Mouse (Mus musculus) spleen, adult 18-20 months (tissue): ENCODE results near the gene Nudt4.
"Not testable (repeated sequence)": the region's sequence is repeated elsewhere in the genome, so short reads cannot be mapped to it uniquely, and the experiment has no call there.

Source experiments
- DNase-seq, 2 experiments: peaks; one replicate each; pipeline ENCODE4 v3.0.0; 2022; ENCODE audit warnings: mixed read lengths in 2 of 2

The Nudt4 gene

DNA sequence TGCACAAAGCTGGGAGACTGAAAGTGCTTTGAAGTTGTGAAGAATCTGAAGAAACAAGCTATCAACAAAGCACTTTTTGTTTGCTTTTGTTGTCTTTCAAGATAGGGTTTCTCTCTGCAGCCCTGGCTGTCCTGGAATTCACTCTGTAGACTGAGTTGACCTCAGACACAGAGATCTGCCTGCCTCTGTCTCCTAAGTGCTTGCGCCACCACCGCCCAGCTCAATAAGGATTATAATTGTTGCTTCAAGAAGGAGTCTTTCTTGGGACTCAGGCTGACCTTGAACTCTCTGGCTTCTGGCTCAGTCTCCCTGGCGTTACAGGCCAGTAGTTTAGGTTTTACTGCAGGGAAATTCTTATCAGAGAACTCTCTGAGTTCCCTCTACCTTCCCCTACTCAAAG lies 2.8 kb upstream of the Nudt4 start:
- no peak for DNase-seq

DNA sequence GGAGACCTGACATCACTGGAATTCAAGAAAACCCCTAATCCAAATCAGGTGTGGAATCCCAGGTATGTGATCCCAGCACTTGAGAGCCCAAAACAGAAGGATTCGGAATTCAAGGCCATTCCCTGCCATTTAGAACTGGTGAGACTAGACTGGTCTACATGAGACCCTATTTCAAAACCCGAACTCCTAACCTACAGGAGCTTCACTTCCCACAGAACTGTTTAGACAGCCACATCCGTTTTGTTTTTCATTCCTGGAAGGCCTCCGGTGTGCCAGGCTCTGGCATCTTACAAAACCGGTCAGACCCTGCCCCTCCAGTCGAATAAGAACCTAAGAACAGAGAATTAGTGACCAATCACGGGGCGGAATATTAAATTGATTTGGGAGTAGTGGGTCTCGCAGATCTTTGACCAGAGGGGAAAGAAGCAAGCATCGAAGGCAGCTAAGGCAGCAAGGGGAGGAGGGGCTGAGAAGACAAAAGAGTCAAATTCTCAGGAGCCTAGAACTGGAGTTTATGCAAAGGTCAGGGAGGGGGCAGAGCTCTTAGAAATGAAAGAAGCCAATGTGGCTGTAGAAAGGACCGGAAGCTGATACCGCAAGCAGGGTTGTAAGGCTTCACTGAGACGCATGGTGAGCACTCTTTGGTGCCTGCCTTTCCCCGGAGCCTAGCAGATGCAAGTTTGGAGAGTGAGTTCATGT lies 1.4 kb upstream of the Nudt4 start:
- no peak for DNase-seq

DNA sequence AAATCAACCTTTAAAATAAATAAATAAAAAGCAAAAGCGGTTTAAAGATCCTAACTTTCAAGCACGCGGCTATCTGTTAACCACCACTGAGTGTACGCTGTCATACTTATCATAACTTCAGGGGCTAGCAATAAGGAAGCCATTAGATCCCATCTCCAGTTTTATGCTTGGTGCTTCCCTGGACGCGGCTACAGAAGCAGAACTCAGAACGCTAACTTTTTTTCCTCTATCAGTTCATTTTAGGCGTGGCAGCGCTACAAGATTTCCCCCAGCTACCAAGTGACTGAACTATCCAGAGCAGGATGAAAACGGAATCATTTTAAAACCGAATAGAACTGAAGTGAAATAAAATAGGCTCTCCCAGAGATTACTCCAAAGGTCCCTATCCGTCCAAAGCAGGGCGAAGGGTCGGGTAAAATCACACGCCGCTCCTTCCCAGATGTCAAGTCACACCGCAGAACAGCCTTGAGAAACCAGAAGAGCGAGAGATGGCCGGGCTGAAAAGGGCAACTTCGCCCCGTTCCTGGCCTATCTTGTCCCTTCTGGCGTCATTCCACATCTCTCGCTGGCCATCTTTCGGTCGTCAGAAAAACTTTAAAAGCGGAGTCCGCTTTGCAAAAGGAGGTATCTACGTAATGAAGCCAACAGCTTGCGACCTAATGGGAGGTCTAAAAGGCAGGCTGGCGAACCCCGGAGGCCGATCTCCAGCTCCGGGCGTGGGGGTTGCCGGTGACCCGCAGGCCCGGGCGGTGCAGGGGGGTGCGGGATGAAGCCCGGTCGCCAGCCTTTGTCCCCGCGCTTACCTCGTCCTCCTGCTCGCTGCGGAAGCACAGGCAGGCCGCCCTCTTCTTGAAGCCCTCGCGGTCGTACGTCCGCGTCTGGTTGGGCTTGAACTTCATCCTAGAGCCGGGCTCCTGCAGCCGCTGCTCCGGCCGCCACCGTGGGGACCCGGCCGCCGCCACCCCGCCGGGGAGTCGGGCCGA lies 796 bp downstream of the Nudt4 start:
- peak in 1 of 2 experiments; percentile 35 for DNase-seq

DNA sequence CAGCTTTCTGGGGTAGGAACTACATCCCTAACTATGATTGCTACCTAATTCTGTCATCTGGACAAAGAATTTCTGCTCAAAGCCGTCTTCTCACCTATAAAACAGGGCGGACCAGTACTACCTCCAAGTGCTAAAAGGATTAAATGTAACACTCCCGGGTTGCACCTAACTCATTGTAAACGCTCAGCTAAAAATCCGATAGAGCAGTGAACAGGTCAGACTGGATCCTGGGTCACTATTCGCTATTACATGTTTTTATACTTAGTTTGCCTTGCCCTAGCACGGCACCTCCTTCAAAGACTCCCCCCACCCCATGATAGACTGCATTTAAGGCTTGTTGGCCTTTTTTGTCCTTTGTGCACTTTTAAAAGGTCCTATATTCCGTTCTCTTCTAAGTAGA lies 1.6 kb downstream of the Nudt4 start:
- no peak for DNase-seq

DNA sequence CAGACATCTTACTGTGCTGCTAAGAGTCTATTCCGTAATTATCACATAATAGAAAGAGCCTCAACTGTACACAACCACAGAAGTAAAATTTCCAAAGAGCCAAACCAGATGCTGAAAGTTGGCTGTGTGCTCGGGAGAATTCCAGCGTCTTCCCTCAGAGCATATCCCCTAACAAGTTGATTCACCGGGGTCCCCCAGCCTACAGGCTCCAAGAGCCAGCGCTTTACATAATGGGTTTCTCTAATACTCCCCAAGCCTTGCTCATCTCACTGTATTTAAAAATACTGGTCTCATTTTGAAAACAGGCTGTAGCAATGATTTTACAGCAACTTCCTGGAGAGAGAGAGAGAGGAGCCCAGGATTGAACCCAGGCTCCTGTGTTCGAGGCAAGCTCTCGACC lies 2.3 kb downstream of the Nudt4 start:
- no peak for DNase-seq

DNA sequence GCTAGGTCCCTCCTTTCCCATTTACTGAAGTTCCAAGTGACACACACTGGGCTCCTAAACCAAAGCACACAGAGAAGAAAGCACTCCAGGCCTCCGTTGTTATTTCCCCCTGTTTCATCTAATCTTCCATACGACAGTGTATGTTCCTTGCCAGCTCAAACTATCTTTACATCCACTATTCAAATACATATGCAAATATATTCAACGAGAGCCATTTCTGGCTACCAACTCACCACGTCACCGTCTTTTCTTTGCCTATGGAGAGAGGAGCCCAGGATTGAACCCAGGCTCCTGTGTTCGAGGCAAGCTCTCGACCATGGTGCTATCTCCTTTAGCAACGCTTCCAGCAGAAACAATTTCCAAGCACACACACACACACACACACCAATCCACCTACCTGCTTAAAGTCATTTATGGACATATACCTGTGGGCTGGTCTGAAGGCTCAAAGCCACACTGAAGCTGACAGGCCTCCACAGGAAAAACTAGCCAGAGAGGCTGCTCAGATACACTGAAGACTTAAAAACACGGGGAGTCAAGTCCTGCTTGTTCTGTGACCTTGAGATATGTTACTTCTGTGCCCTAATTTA lies 3.5 kb downstream of the Nudt4 start:
- DNase-seq, result no peak

DNA sequence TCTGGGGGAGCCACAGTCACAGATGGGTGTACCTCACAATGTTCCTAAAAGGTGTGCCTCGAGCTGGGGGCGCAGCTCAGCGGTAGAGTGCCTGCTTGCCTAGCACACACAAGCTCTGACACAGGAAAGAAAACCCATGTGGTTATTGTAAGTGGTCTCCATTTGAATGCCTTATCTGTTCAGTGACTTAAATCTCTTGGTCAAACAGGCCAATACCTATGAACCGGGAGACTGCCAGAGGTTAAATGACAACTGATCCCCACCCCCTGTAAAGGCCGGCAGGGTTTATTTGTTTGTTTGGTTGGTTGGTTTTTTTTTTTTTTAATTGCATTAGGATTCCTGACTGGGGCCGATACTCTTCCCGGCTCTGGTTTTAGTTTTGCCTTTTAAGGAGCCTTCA lies 4.5 kb downstream of the Nudt4 start:
- no peak for DNase-seq

DNA sequence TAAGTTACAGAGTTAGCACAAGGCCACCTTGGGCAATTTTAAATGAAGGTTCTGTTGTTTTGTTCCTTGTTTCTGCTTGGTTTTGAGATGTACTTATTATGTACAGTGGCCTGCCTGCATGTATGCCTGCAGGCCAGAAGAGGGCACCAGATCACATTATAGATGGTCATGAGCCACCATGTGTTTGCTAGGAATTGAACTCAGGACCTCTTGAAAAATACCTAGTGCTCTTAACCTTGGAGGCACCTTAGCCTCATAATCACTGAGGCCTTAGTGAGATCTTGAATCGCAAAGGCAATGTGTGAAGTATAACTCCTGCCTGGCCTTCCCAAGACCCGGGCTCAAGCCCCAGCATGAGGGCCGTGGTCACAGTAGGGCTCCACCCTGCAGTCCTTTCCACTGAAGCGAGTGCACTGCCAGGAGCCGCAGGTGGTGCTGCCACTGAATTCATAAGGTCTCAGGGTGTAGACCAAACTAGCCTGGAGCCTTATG lies 6.6 kb downstream of the Nudt4 start:
- DNase-seq, result peak in 1 of 2 experiments; percentile 37

DNA sequence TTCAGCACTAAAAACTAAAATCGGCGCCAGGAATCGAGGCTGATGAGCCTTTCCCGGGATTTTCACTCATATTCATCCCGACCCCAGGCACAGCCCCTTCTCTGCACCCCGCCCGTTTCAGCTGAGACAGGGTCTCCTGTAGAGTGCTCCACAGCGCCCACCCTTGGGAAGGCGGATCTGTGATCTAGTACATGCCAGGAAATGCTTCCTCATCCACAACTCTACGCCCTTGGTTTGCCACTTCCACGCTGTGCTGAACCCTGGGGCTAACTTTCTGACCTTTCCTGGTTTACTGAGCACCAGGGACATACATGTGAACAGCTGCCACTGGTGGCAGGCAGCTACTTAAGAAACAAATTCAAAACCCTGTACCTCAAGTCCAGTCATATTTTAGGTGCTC lies 8.1 kb downstream of the Nudt4 start:
- DNase-seq, result no peak

DNA sequence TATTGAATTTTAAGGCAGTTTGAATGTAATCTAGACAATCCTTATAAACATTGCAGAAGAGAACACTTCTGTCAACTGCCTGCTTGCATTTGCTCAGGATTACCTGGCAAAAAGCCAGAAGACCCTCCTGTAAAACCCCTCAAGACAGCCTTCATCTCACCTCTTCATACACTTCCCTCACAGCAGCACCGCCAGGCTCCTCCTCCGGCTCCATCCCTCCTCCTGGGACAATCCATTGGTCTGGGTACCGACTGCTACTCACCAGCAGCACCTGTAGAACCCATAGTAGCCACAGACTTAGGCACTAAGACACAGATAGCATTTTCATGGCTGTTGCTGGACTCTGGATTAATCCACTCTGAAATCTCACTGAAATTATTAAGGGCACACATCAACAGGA lies 11.6 kb downstream of the Nudt4 start:
- no peak for DNase-seq

DNA sequence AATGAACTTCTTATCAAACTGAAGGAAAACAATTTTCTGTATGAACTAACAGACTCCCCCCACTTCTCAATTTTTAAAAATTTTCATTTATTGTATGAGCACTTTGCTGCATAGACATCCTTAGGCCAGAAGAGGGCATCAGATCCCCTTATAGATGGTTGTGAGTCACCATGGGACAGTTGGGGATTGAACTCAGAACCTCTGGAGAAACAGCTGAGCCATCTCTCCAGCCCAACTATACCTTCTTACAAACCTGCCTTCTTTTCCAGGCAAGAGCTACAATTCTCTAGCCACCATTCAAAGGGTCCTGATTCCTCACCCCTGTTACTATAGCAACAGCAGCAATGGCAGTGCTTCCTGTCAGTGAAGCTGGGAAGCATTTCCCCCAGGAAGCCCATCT lies 12.2 kb downstream of the Nudt4 start:
- DNase-seq, result no peak

DNA sequence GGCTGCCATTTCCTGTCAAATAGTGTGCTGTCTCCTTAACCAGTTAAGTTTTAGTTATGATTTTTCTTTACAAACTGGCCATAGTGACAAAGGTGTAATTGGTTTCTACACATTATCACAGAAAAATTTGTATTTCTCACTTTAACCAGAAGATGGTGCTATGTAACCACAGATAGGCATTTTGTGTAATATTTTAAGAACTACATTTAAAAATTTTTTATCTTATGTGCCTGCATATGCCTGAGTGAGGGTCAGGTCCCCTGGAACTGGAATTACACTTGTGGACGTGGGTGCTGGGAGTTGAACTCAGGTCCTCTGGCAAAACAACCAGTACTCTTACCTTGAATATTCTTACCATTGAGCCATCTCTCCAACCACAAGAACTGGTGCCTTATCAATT lies 13.4 kb downstream of the Nudt4 start:
- DNase-seq, result no peak

DNA sequence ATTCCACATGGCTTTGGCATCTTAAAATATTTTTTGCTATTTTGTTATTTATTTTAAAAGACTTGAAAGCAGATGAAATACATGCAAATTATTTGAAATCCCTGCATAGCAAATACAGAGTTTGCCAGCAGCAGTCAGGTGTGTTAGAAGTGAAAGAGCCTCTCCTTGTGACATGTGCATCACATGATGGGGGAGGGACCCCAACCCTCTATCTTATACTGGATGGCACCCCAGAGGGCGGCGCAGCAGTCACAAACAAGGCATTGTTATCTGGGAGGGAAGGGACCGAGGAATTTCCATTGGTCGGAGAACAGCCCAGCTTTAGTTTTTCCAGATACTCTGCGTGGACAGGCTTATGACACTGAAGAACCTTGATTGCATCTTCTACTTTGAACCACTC lies 14.9 kb downstream of the Nudt4 start:
- DNase-seq, result not testable (repeated sequence)

DNA sequence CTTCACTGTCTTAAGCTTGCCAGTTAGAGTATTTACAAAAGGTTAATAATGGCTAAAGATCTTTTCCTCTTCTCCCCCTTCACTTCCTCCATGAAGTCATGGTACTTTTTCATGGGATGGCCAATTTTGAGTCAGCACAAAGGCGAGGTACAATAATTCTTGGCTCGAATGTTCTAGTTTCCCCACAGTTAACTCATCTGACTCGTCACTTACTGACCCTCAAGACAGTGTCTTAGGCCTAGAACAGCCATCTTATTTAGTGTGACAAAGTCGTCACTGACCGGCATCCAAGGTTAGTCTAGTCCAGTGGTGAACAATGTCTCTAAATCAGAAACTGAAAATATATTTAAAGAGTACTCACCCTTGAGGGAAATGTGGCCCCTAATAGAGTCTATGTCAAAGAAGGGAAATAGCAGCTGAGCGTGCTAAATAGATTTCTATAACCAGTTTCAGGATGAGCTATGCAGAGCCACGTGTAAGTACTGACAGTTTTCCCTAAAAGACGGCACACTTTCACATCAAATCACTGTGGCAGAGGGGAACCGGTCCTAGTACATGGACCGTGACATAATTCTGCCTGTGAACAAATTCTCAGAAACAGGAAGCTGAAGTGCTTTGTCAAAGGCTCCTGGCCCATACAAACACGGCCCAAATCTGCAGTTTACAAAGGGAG lies 15.7 kb downstream of the Nudt4 start:
- DNase-seq, result no peak

DNA sequence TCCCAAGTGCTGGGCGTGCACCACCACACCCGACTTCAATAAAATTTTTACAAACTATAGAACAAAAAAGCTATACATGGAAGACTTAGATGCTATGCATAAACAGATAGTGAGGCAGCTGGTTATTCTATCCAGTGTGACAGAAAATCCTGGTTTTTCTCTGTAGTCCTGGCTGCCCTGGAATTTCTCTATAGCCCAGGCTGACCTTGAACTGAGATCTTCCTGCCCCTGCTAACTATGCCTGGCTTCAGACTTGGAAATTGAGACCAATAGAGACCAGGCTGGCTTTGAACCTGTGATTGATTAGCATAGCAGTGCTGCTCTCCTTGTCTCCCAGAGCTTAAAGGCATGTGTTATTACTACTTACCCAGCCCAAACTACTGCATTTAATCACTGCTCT lies 17.8 kb downstream of the Nudt4 start:
- no peak for DNase-seq

DNA sequence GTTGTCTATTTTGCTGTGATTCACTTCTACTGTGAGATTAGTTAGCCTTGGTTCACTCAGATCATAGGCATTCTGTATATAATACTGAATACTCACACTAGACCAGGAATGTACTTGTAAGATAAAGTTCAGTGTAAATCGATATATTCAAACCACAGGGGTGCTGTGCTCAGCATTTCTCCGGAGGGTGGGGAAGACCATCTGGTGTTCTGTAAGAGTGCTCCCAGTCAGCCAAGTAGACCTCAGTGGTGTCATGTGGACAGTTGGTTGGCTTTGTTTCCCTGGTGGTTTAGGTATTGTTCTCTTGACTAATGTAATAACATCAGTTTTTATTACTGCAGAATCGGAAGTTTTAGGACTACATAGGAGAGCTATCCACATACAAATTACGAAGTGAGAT lies 18.9 kb downstream of the Nudt4 start:
- no peak for DNase-seq

DNA sequence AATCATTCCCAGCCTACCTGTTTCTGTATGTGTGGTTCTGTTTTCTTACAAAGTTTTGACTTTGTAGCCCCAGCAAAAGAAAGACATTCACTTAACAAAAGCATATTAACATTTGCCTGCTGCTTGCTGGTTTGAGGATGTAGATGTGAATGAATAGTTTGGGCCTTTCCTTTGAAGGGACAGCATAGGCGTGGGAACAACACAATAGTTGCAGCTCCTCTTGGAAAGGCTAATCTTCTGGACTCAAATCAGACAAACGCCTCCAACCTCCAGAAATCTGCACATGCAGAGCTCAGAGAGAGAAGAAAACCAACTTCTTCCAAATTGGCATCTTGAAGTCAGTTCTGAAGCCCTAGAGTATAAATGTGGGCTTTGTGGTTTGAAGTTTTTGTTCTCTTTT lies 19.3 kb downstream of the Nudt4 start:
- no peak for DNase-seq

DNA sequence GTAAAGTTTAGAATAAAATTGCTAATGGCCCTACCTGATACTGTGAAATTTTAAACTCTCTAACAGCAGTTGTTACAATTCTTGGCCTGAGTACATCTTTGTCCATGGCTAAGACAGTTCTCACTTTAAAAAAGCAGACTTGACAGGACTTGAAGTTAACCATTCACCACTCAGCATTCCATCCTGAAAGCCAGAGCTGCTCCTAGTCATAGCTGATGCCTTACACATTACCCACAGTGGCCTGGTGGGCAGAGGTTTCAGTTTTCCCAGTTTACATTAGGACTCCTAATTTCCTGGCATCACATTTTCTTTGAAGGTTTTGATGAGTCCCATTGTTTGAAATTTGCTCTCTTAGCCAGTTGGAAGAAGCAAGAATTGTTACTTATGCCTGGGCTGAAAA lies 19.9 kb downstream of the Nudt4 start:
- DNase-seq, result no peak

DNA sequence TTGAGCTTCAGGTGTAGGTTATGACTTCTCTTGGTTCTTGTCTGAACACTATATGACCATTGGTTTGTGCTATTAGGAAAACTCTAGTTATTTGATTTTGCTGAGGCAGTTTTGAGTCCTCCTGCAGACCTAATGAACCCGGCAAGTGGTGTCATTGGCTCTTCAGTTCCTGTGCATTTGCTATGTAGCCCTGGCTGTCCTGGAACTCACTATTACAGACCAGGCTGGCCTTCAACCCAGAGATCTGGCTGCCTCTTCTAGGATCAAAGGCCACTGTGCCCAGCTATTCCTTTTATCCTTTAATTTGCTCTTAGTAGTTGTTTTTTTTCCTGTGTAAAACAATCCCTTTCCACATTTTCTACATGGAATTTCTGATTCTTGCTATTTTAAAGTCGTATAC lies 20.6 kb downstream of the Nudt4 start:
- DNase-seq, result no peak

DNA sequence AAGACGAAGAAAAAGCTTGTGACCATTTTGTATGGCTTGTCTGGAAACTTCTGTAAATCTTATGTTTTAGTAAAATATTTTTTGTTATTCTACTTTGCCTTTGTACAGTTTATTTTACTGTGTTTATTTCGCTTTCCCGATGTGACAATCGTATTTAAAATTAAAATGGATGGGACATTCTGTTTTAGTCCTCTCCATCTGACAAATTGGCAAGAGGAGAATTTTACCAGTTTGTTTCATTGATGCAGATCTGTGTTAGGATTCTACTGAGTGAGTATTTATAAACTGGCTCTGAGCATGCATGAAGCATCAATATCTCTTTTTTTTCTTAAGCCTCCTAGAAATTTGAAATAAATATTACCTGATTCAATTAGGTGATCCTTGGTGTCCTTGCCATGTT lies 21.0 kb downstream of the Nudt4 start:
- no peak for DNase-seq

DNA sequence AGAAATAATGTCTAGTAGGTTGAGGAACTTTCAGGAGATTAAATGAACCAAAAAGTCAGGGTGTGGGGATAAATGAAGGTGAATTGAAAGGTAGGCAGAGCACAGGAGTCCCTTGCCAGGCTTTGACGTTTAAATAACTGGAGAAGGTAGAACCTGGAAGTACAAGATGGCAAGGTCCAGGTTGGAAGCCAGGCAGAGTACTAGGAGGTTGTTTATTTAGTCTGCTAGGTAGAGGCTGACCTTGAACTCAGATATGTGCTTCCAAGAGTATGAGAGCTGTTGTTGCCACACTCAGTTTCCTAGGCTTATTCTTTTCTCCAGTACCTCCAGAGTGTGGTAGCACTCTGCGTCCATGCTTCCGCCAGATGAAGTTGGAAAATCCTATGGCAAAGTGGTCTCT lies 24.1 kb downstream of the Nudt4 start:
- no peak for DNase-seq

DNA sequence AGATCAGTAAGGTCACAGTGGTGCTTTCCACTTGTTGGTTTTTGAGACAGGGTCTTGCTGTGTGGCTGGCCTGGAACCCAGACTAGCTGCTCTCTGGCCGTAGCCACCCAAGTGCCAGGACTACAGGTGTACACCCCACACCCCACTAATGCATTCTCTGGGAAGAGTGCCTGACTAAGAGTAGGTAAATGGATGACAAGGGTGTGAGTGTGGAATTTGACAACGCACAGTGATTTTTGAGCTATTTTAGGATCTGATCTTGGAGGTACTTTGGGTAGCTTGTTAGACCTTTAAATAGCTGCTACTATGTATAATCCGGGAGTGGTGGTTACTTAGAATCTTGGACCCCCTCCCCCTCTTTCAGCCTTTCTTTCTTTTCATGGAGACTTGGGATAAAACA lies 24.7 kb downstream of the Nudt4 start:
- no peak for DNase-seq

DNA sequence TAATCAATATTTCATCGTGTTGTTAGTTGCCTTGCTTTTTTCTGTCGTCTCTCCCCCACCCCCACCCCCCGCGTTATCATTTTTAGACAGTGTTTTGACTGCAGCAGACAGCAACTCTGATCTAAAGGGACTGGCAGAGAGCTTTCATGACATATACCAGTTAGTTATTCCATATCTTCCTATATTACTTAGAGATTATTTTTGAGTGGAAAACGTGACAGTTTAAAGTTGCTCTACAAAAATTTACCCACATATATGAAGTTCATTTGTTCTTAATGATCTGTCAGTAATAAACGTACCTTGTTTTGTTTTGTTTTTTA lies 27.8 kb downstream of the Nudt4 start:
- no peak for DNase-seq
